Mouse (Mus musculus) embryonic fibroblast, embryonic 13.5 days (primary cell): Measurements from ENCODE around the gene Slc4a4. TPM values are rescaled to one million over a fixed set of nuclear protein-coding genes. Genes with fewer than 3 reads are reported as not detected.

Source experiments
- H3K27ac ChIP-seq: 2 replicates; pipeline ENCODE4 v1.5.1; 2012; ENCODE audit warnings: low read length, control low read depth, inconsistent platforms; ENCODE audit not compliant: insufficient read depth
- H3K4me1 ChIP-seq: 2 replicates; pipeline ENCODE4 v1.6.1; 2011; ENCODE audit warnings: low read length; ENCODE audit not compliant: control insufficient read depth, insufficient read depth
- H3K4me3 ChIP-seq: 2 replicates; pipeline ENCODE4 v1.5.1; 2011; ENCODE audit warnings: mild to moderate bottlenecking, control low read depth, low read length; ENCODE audit not compliant: insufficient read depth
- CTCF ChIP-seq: IDR thresholded peaks from 2 replicates; pipeline ENCODE4 v1.5.1; 2011; ENCODE audit warnings: mild to moderate bottlenecking, control low read depth, low read length, moderate library complexity, borderline replicate concordance; ENCODE audit not compliant: insufficient read depth
- POLR2A ChIP-seq: IDR thresholded peaks from 2 replicates; pipeline ENCODE4 v1.6.1; 2011; ENCODE audit warnings: low read depth, mild to moderate bottlenecking, control low read depth, low read length, moderate library complexity
- polyA plus RNA-seq: library from polyadenylated mRNA; stranded (reverse); fragments of >200 nt; gene quantifications from 2 replicates; pipeline ENCODE4 v1.2.4, GENCODE M21; 2011; ENCODE audit warnings: low read depth; ENCODE audit not compliant: missing spikeins, insufficient read length

Slc4a4 gene
- polyA plus RNA-seq, 1 experiment: 6.6 TPM

GRCm38 (mm10) chr5:89190063-89190462 lies 303.4 kb downstream of the Slc4a4 start:
- Histone ChIP-seq H3K4me3 (no peak overlapping the region), H3K27ac (no peak overlapping the region), H3K4me1 (no peaks in the 10 kb centered on the region)
- TF ChIP-seq POLR2A (no peak), CTCF (no peak)

DNA sequence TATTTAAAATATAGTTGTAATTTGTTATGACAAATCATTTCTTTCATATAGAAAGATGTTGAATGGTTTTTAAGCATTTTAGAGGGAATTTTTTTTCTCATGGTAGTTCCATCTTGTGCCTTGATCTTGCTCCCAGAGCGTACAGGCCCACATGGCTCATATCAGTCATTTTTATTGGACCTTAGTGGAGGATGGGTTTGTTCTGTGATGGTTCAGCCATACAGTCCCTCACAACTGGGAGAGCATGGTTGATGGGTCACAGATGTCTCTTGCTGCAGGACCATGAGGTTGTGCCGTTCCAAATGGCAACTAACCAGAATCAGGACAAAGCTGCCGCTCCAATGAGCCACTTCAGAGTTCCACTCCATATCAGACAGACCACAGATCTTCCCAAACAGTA lies 308.0 kb downstream of the Slc4a4 start:
- no peak overlapping the region for H3K27ac ChIP-seq
- no peaks in the 10 kb centered on the region for H3K4me1 ChIP-seq
- no peak for TF ChIP-seq POLR2A
- no peak overlapping the region for H3K4me3 ChIP-seq

DNA sequence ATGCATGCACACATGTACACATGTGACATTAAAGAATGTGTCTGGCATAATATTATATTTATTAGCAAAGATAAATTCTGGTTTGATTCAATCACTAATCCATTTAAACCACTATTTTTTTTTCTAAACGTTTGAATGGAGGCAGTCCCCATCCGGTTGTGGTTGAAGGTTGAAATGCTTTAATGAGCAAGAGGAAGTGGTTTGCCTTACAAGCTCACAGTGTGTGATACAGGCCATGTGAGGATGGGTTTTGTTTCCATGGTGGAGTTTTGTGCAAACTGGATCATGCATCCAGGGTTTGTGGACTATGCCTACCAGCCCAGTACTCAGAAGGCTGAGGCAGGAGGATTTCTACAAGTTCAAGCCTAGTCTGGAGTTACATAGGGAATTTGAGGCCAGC lies 311.9 kb downstream of the Slc4a4 start:
- no peak overlapping the region for H3K4me3 ChIP-seq
- no peak overlapping the region for H3K27ac ChIP-seq
- no peak for TF ChIP-seq POLR2A
- H3K4me1 ChIP-seq: no peaks in the 10 kb centered on the region

GRCm38 (mm10) chr5:89209973-89210703 lies 323.5 kb downstream of the Slc4a4 start:
- H3K27ac ChIP-seq: no peak overlapping the region
- H3K4me1 ChIP-seq: no peaks in the 10 kb centered on the region
- no peak overlapping the region for H3K4me3 ChIP-seq
- no peak for TF ChIP-seq CTCF
- TF ChIP-seq POLR2A: no peak

GRCm38 (mm10) chr5:89211057-89211456 lies 324.4 kb downstream of the Slc4a4 start:
- TF ChIP-seq CTCF (no peak), POLR2A (no peak)
- H3K4me1 ChIP-seq: no peaks in the 10 kb centered on the region
- no peak overlapping the region for H3K27ac ChIP-seq
- no peak overlapping the region for H3K4me3 ChIP-seq

DNA sequence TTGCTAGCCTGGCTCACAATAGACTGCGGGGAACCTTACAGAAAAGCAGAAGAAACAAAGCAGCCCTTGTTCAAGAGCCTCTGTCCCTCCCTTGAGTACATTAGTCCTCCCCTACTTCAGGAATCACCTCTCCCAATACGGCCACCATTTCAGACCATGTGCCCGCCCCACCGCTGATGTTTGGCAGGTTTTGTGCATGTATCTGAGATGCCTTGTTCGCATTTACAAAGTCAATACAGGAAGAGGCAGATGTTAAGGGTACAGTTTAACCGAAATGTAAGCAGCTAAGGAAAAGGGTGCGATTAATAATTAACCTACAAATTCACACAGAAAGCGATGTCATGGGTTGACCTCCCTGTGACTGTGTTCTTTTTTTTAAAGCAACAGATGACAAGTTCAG lies 331.6 kb downstream of the Slc4a4 start:
- no peak for TF ChIP-seq POLR2A
- H3K4me3 ChIP-seq: no peak overlapping the region
- no peaks in the 10 kb centered on the region for H3K4me1 ChIP-seq
- H3K27ac ChIP-seq: no peak overlapping the region

- TF ChIP-seq CTCF (no peak), POLR2A (no peak)
- H3K4me3 ChIP-seq: no peak overlapping the region
- no peak overlapping the region for H3K27ac ChIP-seq
- no peaks in the 10 kb centered on the region for H3K4me1 ChIP-seq
Measured at GRCm38 (mm10) chr5:89218709-89219108, 332.1 kb downstream of the Slc4a4 start.

DNA sequence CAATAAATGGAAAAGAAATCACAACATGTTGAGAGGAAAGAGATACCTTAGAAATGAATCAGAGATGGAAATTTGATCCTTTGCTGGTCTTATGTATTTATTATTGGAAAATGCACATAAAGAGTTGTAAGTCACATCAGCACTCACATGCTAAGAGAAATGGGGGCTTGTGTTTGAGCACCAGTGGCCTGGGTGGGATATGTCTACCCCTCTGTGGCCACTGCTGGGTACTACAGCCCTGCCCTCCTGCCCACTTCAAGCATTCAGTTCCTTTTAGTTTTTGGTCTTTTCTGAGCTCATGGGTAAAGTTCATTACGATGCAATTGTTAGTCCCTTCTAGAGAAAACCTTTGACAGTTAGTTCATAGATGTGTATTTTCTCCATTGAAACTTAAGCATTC lies 335.0 kb downstream of the Slc4a4 start:
- Histone ChIP-seq H3K27ac (no peak overlapping the region), H3K4me3 (no peak overlapping the region), H3K4me1 (no peaks in the 10 kb centered on the region)
- TF ChIP-seq POLR2A (no peak), CTCF (peak; percentile 56; the same call in 1 of the 2 replicates)

DNA sequence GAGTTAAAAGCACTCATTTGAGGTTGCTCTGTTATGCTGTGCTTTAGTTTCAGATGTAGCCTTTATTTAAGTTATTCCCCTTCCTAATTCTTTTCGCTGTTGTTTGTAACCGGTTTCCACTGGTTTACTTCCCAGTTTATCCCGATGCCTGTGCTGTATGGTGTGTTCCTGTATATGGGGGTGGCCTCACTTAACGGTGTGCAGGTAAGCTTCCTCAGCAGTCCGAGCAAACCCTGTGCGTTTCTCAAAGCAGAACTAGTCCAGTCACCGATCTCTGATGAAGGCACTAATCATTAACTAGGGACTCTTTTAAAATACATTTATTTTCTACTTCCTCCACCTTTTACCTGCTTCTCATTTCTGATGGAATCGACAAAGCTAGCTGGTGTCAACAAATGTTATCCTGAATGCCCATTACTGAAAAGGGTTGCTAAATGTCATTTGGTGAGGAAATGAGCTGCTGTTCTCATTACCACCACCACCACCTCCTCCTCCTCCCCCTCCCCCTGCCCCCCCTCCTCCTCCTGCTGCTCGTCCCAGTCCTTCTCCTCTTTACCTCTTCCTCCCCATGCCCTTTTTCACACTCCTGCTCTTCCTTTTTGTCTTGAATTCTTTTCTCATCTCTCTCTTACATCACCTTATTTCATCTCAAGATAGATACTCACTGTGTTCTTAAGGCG lies 336.6 kb downstream of the Slc4a4 start:
- TF ChIP-seq CTCF (no peak), POLR2A (no peak)
- H3K4me3 ChIP-seq: no peak overlapping the region
- H3K4me1 ChIP-seq: no peaks in the 10 kb centered on the region
- no peak overlapping the region for H3K27ac ChIP-seq

DNA sequence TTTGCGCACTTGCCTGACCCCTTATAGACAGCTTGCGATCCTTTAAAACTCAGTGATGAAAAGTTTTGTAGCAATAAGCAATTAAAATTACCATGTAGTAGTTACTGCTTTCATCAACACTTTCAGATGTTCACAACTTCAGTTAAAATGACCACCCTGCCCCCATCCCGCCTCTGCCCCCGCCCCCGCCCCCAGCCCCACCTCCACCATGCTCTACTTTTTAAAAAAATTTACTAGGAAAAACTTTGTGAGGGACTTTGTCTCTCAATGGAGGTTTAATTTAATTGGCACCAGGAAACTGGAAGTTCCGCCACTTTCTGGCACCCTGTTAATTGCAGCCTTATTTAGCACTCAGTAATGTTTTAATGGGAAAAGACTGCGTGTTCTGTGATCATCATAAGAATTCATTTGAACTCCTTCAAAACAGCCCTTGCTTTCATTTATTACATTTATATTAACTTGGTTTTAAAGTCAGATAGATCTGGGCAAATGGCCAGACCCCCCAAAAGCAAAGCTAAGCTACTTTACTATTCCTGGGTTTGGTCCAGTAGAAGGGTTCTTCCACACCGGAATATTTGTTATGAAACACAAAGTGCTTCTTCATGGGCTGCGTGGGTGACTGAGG lies 337.2 kb downstream of the Slc4a4 start:
- TF ChIP-seq CTCF (no peak), POLR2A (no peak)
- no peak overlapping the region for H3K27ac ChIP-seq
- H3K4me3 ChIP-seq: no peak overlapping the region
- H3K4me1 ChIP-seq: no peaks in the 10 kb centered on the region

GRCm38 (mm10) chr5:89227948-89228347 lies 341.3 kb downstream of the Slc4a4 start:
- Histone ChIP-seq H3K4me1 (no peaks in the 10 kb centered on the region), H3K27ac (no peak overlapping the region), H3K4me3 (no peak overlapping the region)
- no peak for TF ChIP-seq CTCF
